Mouse (Mus musculus) stomach, embryonic 16.5 days (tissue): ENCODE data around the gene Cars. TPM values are rescaled to one million over a fixed set of nuclear protein-coding genes. Genes with fewer than 3 reads are reported as not detected.
"Not testable (repeated sequence)": the region's sequence is repeated elsewhere in the genome, so short reads cannot be mapped to it uniquely, and the experiment has no call there.

ENCODE experiments used
- ATAC-seq: fragments of 200-750 bp; cut with Nextera tagmentation; 2 replicates; pipeline ENCODE4 v1.8.0; 2017; ENCODE audit warnings: moderate number of reproducible peaks, moderate TSS enrichment; ENCODE audit not compliant: insufficient read depth, low FRiP score
- H3K27ac ChIP-seq: fragments of 300-500 bp; sonication (generic); 2 replicates; pipeline ENCODE4 v1.5.1; 2014; ENCODE audit warnings: low read length
- H3K27me3 ChIP-seq: fragments of 300-500 bp; sonication (generic); 2 replicates; pipeline ENCODE4 v1.6.1; 2014; ENCODE audit warnings: low read length, control low read depth, mixed read lengths; ENCODE audit not compliant: control insufficient read depth, insufficient read depth
- H3K36me3 ChIP-seq: fragments of 300-500 bp; sonication (generic); 2 replicates; pipeline ENCODE4 v1.6.1; 2014; ENCODE audit warnings: low read length; ENCODE audit not compliant: control insufficient read depth, insufficient read depth
- H3K4me1 ChIP-seq: fragments of 300-500 bp; sonication (generic); 2 replicates; pipeline ENCODE4 v1.6.1; 2014; ENCODE audit warnings: low read length, control low read depth, mixed read lengths; ENCODE audit not compliant: control insufficient read depth, insufficient read depth
- H3K4me2 ChIP-seq: fragments of 300-500 bp; sonication (generic); 2 replicates; pipeline ENCODE4 v1.6.1; 2014; ENCODE audit warnings: low read depth, low read length, mixed read lengths
- H3K4me3 ChIP-seq: fragments of 300-500 bp; sonication (generic); replicated peaks from 2 replicates; pipeline ENCODE4 v1.5.1; 2014; ENCODE audit warnings: mild to moderate bottlenecking, low read length
- H3K9ac ChIP-seq: fragments of 300-500 bp; sonication (generic); 2 replicates; pipeline ENCODE4 v1.6.1; 2014; ENCODE audit warnings: low read length
- H3K9me3 ChIP-seq: fragments of 300-500 bp; sonication (generic); replicated peaks from 2 replicates; pipeline ENCODE4 v1.6.1; 2016; ENCODE audit warnings: low read length, control low read depth; ENCODE audit not compliant: control insufficient read depth
- WGBS: fragments of 180-500 bp; shearing (Covaris S2); extraction: QIAGEN DNeasy Blood & Tissue Kit; methylation state at CpG from one replicate; pipeline ENCODE4 v1.1.7; 2014; 5-methylcytosine and 5-hydroxymethylcytosine counted together
- polyA plus RNA-seq: library from polyadenylated mRNA; unstranded; fragments of >200 nt; fragmentation: Nextera tagmentation; extraction: Ambion mirVana; gene quantifications from 2 replicates; pipeline ENCODE4 v1.2.1, GENCODE M21; 2015

The Cars gene
- polyA plus RNA-seq, result 72.8 and 85.8 TPM in 2 replicates

DNA sequence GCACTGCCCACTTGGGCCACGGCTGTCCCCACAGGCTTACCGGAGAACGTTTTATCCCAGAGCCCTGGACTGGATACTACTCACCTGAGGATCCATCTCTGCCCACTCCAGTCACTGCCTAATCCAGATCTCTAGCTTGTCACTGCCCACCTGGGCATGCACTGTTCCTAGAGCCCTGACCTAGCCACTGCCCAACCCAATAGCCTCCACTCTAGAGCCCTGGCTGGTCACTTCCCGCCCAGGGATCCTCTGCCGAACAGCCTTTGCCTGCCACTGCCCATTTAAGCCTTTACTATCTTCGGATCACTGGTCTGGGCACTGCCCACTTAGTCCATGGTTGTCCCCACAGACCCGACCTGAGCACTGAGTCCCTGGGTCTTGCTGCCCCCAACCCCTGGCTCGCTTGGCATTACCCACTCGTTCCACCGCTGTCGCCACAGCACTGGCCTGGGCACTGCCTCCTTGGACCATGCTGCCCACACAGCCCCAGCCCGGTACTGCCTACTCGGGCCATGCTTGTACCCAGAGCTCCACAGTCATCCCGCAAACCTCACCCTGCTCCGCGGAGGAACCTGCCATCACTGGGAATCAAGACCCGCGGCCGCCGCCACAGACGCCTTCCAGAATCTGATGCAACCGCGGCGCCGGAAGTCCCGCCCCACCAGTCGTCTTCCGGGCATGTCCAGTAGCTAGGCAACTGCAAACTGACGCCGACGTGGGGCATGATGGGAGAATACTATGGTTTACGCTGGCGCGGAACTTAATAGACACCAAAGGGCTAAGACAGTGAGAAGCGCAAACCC is at the start of gene Cars:
Gene Cars (minus strand): TSS at position 663 of the 803 bp plus-strand sequence.
- Histone ChIP-seq H3K9me3 (no peaks in the 10 kb centered on the region), H3K27ac (peak within 1 kb of the TSS; percentile 35; the same call in 1 of the 2 replicates), H3K4me1 (peaks cover 18% of the 10 kb centered on the region), H3K27me3 (no peaks in the 10 kb centered on the region), H3K4me3 (peak within 1 kb of the TSS; percentile 79), H3K9ac (peak within 1 kb of the TSS; percentile 87), H3K36me3 (no peaks in the 10 kb centered on the region), H3K4me2 (peak within 1 kb of the TSS; percentile 89)
- 1% methylated on average over 35 of the region's 35 CpGs for WGBS
- ATAC-seq, result peak; percentile 98

DNA sequence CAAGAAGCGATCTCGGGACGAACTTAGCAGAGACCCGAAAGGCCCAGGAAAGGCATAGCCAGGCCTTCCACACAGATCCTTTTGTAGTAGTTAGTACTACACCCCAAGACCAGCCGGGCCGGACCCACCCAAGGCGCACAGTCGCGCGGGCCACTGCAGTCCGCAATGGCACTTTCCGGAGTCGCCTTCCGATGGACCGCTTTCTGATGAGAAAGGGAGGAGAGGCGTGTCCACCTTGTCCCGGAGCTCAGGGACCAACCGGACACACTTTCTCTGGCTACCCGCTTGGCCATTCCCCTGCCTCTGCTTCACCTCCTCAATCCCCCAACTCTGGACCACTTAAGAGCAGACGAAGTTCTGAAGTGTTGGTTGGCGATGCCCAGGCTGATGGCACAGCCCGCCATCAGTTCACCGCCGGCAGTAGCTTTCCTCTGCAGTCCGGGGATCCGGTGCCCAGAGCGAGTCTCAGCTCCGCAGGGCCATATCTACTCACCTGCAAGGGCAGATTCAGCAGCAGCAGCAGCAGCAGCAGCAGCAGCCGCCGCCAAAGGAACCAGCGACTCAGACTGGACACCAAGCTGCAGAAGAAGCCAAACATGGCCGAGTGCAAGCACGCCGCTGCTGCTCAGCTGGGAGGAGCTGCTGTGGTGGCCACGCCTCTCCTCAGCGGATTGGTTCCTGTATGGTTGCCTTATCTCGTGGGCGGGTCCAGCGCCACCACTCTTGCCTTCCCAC is 49.3 kb upstream of the Cars start, which contains the start of gene Tnfrsf22:
Gene Tnfrsf22 (minus strand): TSS at position 628 of the 735 bp plus-strand sequence.
- no peaks in the 10 kb centered on the region for H3K27me3 ChIP-seq
- peak within 1 kb of the TSS; percentile 94 for H3K4me2 ChIP-seq
- 3% methylated on average over 39 of the region's 39 CpGs for WGBS
- ATAC-seq, result peak; percentile 94
- H3K4me3 ChIP-seq, result peak within 1 kb of the TSS; percentile 65
- no peak within 1 kb of the TSS for H3K27ac ChIP-seq
- no peaks in the 10 kb centered on the region for H3K4me1 ChIP-seq
- H3K9me3 ChIP-seq, result no peaks in the 10 kb centered on the region
- H3K9ac ChIP-seq, result peak within 1 kb of the TSS; percentile 69
- H3K36me3 ChIP-seq, result no peaks in the 10 kb centered on the region

DNA sequence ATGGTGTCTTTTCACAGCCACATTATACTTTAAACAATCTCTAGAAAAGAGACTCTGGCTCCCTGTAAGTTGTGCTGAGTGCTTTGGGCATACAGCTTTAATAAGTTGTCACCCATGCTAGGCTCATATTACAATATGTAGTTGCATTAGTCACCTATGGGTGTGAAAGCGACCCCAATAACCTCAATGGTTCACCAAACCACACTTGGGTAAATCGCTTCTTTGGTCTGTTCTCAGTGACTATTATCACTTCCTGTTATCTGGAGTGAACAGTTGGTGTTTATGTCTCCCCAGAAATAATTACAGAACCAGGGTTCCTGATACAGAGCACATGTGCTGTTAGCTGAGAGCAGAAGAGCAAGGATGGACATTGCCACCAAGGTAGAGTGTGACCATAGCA is 44.1 kb upstream of the Cars start:
- not testable (repeated sequence) for H3K36me3 ChIP-seq, H3K9me3 ChIP-seq, H3K27me3 ChIP-seq, ATAC-seq, H3K4me2 ChIP-seq, H3K27ac ChIP-seq, H3K4me3 ChIP-seq, H3K4me1 ChIP-seq, H3K9ac ChIP-seq
- WGBS, result 88% methylated on average over 2 of the region's 2 CpGs

DNA sequence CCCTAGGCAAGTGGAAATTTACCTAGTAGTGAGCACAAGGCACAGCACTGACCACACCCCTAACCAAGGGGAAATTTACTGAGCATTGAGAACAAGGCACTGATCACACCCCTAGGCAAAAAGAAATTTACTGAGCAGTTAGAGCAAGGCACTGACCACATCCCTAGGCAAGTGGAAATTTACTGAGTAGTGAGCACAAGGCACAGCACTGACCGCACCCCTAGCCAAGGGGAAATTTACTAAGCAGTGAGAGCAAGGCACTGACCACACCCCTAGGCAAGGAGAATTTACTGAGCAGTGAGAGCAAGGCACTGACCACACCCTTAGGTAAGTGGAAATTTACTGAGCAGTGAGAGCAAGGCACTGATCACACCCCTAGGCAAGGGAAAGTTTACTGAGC is 36.8 kb upstream of the Cars start:
- Histone ChIP-seq H3K4me2 (no peak overlapping the region), H3K27ac (no peak overlapping the region), H3K27me3 (no peaks in the 10 kb centered on the region), H3K4me3 (no peak overlapping the region), H3K4me1 (no peaks in the 10 kb centered on the region), H3K9ac (no peak overlapping the region), H3K36me3 (no peaks in the 10 kb centered on the region), H3K9me3 (no peaks in the 10 kb centered on the region)
- no peak for ATAC-seq
- WGBS, result 87% methylated on average over 1 of the region's 1 CpGs

DNA sequence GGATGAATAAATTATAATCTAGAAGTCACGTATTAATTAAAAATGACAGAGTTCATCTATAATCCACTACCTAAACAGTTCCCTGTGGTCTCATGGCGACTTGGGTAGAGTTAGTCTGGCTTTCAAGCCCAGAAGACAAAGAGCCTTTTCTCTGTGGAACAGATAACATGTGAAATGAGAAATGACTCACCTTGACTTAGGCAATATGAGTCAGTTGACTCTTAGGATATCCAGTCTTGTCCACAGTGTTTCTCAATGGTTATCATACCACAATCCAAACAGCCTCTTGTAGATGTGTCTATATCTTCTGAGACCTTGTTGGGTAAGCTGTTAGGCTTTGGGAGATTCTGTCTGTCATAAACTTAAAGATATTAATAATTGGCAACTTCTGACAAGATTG is 31.6 kb upstream of the Cars start:
- Histone ChIP-seq H3K9ac (no peak overlapping the region), H3K9me3 (no peaks in the 10 kb centered on the region), H3K4me1 (no peaks in the 10 kb centered on the region), H3K4me3 (no peak overlapping the region), H3K27me3 (no peaks in the 10 kb centered on the region), H3K27ac (no peak overlapping the region), H3K36me3 (no peaks in the 10 kb centered on the region), H3K4me2 (no peak overlapping the region)
- 55% methylated on average over 2 of the region's 2 CpGs for whole genome bisulfite sequencing
- no peak for ATAC-seq

DNA sequence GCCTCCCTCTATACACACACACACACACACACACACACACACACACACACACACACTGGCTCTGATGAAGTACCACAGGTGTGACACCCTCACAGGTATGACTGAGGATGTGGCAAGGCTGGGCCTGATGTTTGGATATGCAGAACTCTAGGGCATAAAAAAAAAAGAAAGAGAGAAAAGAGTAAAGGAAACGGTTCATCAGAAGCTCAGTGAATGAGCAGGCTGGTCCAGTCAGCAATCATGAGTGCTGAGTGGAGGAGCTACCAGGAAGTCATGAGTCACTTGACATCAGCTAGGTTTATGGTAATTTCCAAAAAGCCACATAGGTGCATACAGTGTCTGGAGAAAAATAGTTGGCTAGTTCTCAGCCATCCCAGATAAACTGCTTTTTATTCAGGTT is 29.6 kb upstream of the Cars start:
- H3K9me3 ChIP-seq, result no peaks in the 10 kb centered on the region
- H3K4me3 ChIP-seq, result no peak overlapping the region
- no peak overlapping the region for H3K4me2 ChIP-seq
- no peak overlapping the region for H3K9ac ChIP-seq
- 26% methylated on average over 1 of the region's 1 CpGs for WGBS
- ATAC-seq, result no peak
- no peaks in the 10 kb centered on the region for H3K4me1 ChIP-seq
- no peaks in the 10 kb centered on the region for H3K36me3 ChIP-seq
- H3K27ac ChIP-seq, result no peak overlapping the region
- H3K27me3 ChIP-seq, result no peaks in the 10 kb centered on the region

DNA sequence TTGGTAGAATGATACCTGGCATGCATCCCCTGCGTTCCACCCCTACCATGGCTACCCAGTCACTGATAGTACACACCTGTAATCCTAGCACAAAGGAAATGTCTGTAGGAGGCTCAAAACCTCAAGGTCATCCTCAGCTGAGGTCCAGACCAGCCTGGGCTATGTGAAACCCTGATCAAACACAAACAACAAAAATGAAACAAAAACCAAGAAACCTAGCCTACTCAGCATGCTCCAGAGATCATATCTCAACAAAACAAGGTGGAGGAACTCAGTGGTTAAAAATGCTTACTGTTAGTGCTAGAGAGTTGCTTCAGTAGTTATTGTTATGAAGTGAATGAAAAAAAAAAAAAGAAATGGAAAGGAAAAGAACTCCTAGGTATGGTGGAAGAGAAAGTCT is 28.6 kb upstream of the Cars start, which contains the start of gene Tnfrsf26:
Gene Tnfrsf26 (minus strand): TSS at position 183 of the 400 bp plus-strand sequence.
- Histone ChIP-seq H3K4me3 (no peak within 1 kb of the TSS), H3K9ac (no peak within 1 kb of the TSS), H3K27me3 (no peaks in the 10 kb centered on the region), H3K9me3 (no peaks in the 10 kb centered on the region), H3K4me2 (no peak within 1 kb of the TSS), H3K27ac (no peak within 1 kb of the TSS), H3K4me1 (no peaks in the 10 kb centered on the region), H3K36me3 (no peaks in the 10 kb centered on the region)
- 94% methylated on average over 1 of the region's 1 CpGs for WGBS
- no peak for ATAC-seq

DNA sequence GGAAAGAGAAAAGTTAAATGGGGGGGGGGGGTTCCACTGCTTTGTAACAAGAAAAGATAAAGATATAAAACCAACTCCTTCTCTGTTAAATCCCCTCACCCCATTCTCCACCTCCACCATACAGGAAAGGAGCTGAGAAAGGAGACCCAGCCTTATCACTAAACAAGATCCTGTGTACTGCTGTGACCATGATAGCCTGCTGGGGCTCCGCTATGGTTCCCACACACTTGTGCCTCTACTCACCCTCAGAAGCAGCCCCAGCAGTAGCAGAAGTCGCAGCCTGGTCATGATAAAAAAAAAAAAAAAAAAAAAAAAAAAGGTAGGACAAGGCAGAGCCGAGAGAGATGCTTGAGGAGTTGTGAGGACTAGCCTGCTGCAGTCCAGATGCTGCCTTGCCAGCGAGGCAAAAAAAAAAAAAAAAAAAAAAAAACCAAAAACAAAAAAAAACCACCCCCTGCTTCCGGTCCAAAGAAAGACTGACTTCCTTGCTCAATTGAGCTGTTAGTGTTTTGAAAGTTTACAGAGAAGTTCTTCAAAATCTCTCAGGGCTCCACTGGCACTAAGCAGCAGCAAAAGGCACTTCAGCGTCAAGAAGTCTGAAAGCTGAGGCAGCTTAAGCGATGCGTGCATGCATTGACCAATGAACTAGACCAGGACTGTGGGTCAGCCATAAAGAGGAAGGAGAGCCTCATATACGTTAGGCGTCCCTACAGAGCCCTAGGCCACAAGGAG is 27.8 kb upstream of the Cars start:
- no peak overlapping the region for H3K4me2 ChIP-seq
- H3K4me1 ChIP-seq, result no peaks in the 10 kb centered on the region
- no peaks in the 10 kb centered on the region for H3K9me3 ChIP-seq
- H3K36me3 ChIP-seq, result no peaks in the 10 kb centered on the region
- H3K4me3 ChIP-seq, result no peak overlapping the region
- no peaks in the 10 kb centered on the region for H3K27me3 ChIP-seq
- no peak overlapping the region for H3K9ac ChIP-seq
- no peak for ATAC-seq
- WGBS, result 57% methylated on average over 10 of the region's 10 CpGs
- H3K27ac ChIP-seq, result no peak overlapping the region
